Mouse (Mus musculus) stomach, embryonic 15.5 days (tissue): ENCODE measurements around the gene Ciao2a. TPM values are rescaled to one million over a fixed set of nuclear protein-coding genes. Genes with fewer than 3 reads are reported as not detected.

Experiments used
- ATAC-seq: fragments of 200-750 bp; cut with Nextera tagmentation; 2 replicates; pipeline ENCODE4 v1.8.0; 2017; ENCODE audit warnings: low read depth, moderate number of reproducible peaks, moderate TSS enrichment; ENCODE audit not compliant: insufficient read depth, low FRiP score
- H3K27ac ChIP-seq: fragments of 300-500 bp; sonication (generic); 2 replicates; pipeline ENCODE4 v1.5.1; 2015; ENCODE audit warnings: mild to moderate bottlenecking, inconsistent platforms
- H3K27me3 ChIP-seq: fragments of 300-500 bp; sonication (generic); replicated peaks from 2 replicates; pipeline ENCODE4 v1.6.1; 2015; ENCODE audit warnings: inconsistent platforms
- H3K36me3 ChIP-seq: fragments of 300-500 bp; sonication (generic); 2 replicates; pipeline ENCODE4 v1.6.1; 2015; ENCODE audit warnings: inconsistent platforms
- H3K4me1 ChIP-seq: fragments of 300-500 bp; sonication (generic); 2 replicates; pipeline ENCODE4 v1.6.1; 2015; ENCODE audit warnings: inconsistent platforms
- H3K4me2 ChIP-seq: fragments of 300-500 bp; sonication (generic); 2 replicates; pipeline ENCODE4 v1.6.1; 2015; ENCODE audit warnings: mild to moderate bottlenecking, inconsistent platforms
- H3K4me3 ChIP-seq: fragments of 300-500 bp; sonication (generic); replicated peaks from 2 replicates; pipeline ENCODE4 v1.5.1; 2015; ENCODE audit warnings: inconsistent platforms
- H3K9ac ChIP-seq: fragments of 300-500 bp; sonication (generic); 2 replicates; pipeline ENCODE4 v1.6.1; 2015; ENCODE audit warnings: inconsistent platforms
- H3K9me3 ChIP-seq: fragments of 300-500 bp; sonication (generic); 2 replicates; pipeline ENCODE4 v1.6.1; 2016; ENCODE audit warnings: inconsistent platforms
- WGBS: fragments of 180-500 bp; shearing (Covaris S2); methylation state at CpG from one replicate; pipeline ENCODE4 v1.1.7; 2015; 5-methylcytosine and 5-hydroxymethylcytosine counted together
- polyA plus RNA-seq: library from polyadenylated mRNA; unstranded; fragments of >200 nt; fragmentation: Nextera tagmentation; extraction: Ambion mirVana; gene quantifications from 2 replicates; pipeline ENCODE4 v1.2.1, GENCODE M21; 2015

Ciao2a gene
- polyA plus RNA-seq, 1 experiment from 2014 or later, result 170 TPM

- 38% methylated on average over 6 of the region's 6 CpGs for WGBS
- H3K9ac ChIP-seq, result no peak overlapping the region
- H3K4me2 ChIP-seq, result no peak overlapping the region
- H3K27me3 ChIP-seq, result no peaks in the 10 kb centered on the region
- ATAC-seq, result no peak
- H3K4me1 ChIP-seq, result 0 out of 2 replicates have a peak, but pooled peaks cover under 1% of the 10 kb centered on the region
- no peak overlapping the region for H3K4me3 ChIP-seq
- no peaks in the 10 kb centered on the region for H3K36me3 ChIP-seq
- H3K9me3 ChIP-seq, result no peaks in the 10 kb centered on the region
- no peak overlapping the region for H3K27ac ChIP-seq
Measured at GRCm38 (mm10) chr9:66186426-66186825, 60.0 kb downstream of the Ciao2a start.

Other genes with a start within 250 kb of the Ciao2a start
- gene Pclaf, start 236.4 kb upstream of the Ciao2a start, polyA plus RNA-seq, result 160 and 168 TPM in 2 replicates
- 25.8 and 26.8 TPM in 2 replicates for gene Trip4, start 217.8 kb upstream of the Ciao2a start, polyA plus RNA-seq
- 12.9 and 14.5 TPM in 2 replicates for gene Csnk1g1, start 217.7 kb upstream of the Ciao2a start, polyA plus RNA-seq
- gene Ppib, start 66.4 kb upstream of the Ciao2a start, polyA plus RNA-seq, result 836 and 887 TPM in 2 replicates
- gene Snx22, start 56.9 kb upstream of the Ciao2a start, polyA plus RNA-seq, result 2.2 and 4.6 TPM in 2 replicates
- 124 and 129 TPM in 2 replicates for gene Snx1, start within 50 bp of the Ciao2a start, polyA plus RNA-seq
- gene Dapk2, start 31.6 kb downstream of the Ciao2a start, polyA plus RNA-seq, result 6.8 and 10.1 TPM in 2 replicates
- gene Herc1, start 223.8 kb downstream of the Ciao2a start, polyA plus RNA-seq, result 20.7 and 21.2 TPM in 2 replicates